Mouse (Mus musculus): ENCODE data around the gene Fancc. TPM values are rescaled to one million over a fixed set of nuclear protein-coding genes. Genes with fewer than 3 reads are reported as not detected.
A peak's percentile ranks its signal among the peaks of the same experiment; 100 is the strongest.
"Not testable (repeated sequence)": the region's sequence is repeated elsewhere in the genome, so short reads cannot be mapped to it uniquely, and the experiment has no call there.

Fancc gene
- polyA plus RNA-seq, 1 experiment from 2014 or later, result 15.8 TPM

- WGBS, result under 1% methylated on average over 75 of the region's 82 CpGs
- no peaks in the 10 kb centered on the region for H3K9me3 ChIP-seq
- peak overlapping the region; percentile 75 for H3K4me3 ChIP-seq
- no peaks in the 10 kb centered on the region for H3K27me3 ChIP-seq (ENCODE audit: insufficient read depth, poor library complexity, severe bottlenecking)
- peak; percentile 99 for DNase-seq (ENCODE audit: low spot score)
- no peaks in the 10 kb centered on the region for H3K36me3 ChIP-seq
- peak overlapping the region; percentile 97 for H3K27ac ChIP-seq
- peaks cover 8% of the 10 kb centered on the region; the same call in 1 of the 2 replicates for H3K4me1 ChIP-seq
These were observed 65.8 kb downstream of the Fancc start for GRCm38 (mm10) chr13:63431030-63431856.

- WGBS, result 0% methylated on average over 4 of the region's 4 CpGs
- peak overlapping the region; percentile 75 for H3K4me3 ChIP-seq
- peaks cover 8% of the 10 kb centered on the region; the same call in 1 of the 2 replicates for H3K4me1 ChIP-seq
- no peaks in the 10 kb centered on the region for H3K27me3 ChIP-seq (ENCODE audit: insufficient read depth, poor library complexity, severe bottlenecking)
- peak overlapping the region; percentile 97 for H3K27ac ChIP-seq
- H3K9me3 ChIP-seq, result no peaks in the 10 kb centered on the region
- peak; percentile 87 for DNase-seq (ENCODE audit: low spot score)
- H3K36me3 ChIP-seq, result no peaks in the 10 kb centered on the region
These were observed 66.4 kb downstream of the Fancc start for GRCm38 (mm10) chr13:63430681-63431029.

- H3K36me3 ChIP-seq, result no peaks in the 10 kb centered on the region
- H3K4me1 ChIP-seq, result peaks cover 8% of the 10 kb centered on the region; the same call in 1 of the 2 replicates
- no peaks in the 10 kb centered on the region for H3K27me3 ChIP-seq (ENCODE audit: insufficient read depth, poor library complexity, severe bottlenecking)
- DNase-seq (ENCODE audit: low spot score), result no peak
- 72% methylated on average over 9 of the region's 9 CpGs for WGBS
- H3K9me3 ChIP-seq, result no peaks in the 10 kb centered on the region
- peak overlapping the region; percentile 97 for H3K27ac ChIP-seq
- H3K4me3 ChIP-seq, result peak overlapping the region; percentile 75
These were observed 66.9 kb downstream of the Fancc start for GRCm38 (mm10) chr13:63430206-63430605.

- not testable (repeated sequence) for H3K27ac ChIP-seq; H3K27me3 ChIP-seq (ENCODE audit: insufficient read depth, poor library complexity, severe bottlenecking); H3K9me3 ChIP-seq; DNase-seq (ENCODE audit: low spot score); H3K4me3 ChIP-seq; H3K4me1 ChIP-seq; H3K36me3 ChIP-seq
- WGBS, result 93% methylated on average over 5 of the region's 5 CpGs
These were observed 68.9 kb downstream of the Fancc start for GRCm38 (mm10) chr13:63428211-63428610.

DNA sequence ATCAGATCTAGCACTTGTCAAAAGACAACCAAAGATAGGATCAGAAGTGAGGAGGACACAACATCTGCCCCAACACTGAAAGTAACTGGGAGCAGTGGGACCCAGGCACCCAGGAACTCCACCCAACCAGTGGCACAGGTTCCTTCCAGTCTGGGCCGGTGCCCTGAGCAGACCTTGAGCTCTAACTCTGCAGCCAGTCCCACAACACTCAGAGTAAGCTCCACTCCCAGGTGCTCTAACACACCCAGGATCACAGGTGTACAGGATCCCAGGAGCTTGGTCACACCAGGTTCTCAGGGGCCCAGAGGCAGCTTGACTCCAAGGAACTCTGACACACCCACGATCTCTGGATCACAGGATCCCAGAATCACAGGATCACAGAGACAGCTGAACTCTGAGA is 74.0 kb downstream of the Fancc start:
- Histone ChIP-seq H3K4me3 (no peak overlapping the region), H3K27me3 (ENCODE audit: insufficient read depth, poor library complexity, severe bottlenecking) (no peaks in the 10 kb centered on the region), H3K27ac (no peak overlapping the region), H3K36me3 (no peaks in the 10 kb centered on the region), H3K4me1 (0 out of 2 replicates have a peak, but pooled peaks cover 3% of the 10 kb centered on the region), H3K9me3 (no peaks in the 10 kb centered on the region)
- DNase-seq (ENCODE audit: low spot score), result no peak
- WGBS, result 93% methylated on average over 2 of the region's 2 CpGs

- Histone ChIP-seq H3K36me3 (no peaks in the 10 kb centered on the region), H3K4me3 (no peak overlapping the region), H3K9me3 (no peaks in the 10 kb centered on the region), H3K27ac (no peak overlapping the region), H3K4me1 (0 out of 2 replicates have a peak, but pooled peaks cover 7% of the 10 kb centered on the region), H3K27me3 (ENCODE audit: insufficient read depth, poor library complexity, severe bottlenecking) (no peaks in the 10 kb centered on the region)
- DNase-seq (ENCODE audit: low spot score), result no peak
These were observed 75.9 kb downstream of the Fancc start for GRCm38 (mm10) chr13:63421225-63421624.

DNA sequence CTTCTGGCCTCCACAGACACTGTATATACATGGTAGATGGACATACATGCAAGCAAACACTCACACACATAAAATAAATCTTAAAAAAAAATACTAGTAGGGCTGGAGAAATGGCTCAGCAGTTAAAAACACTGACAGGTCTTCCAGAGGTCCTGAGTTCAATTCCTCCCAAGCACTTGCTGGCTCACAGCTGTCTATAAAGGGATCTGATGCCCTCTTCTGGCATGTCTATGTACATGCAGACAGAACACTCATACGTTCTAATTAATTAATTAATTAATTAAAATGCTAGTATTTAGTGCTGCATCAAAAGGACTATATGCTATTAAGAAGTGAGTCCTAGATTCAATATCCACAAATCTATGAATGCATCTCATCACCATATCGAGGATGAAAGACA is 78.9 kb downstream of the Fancc start:
- no peak overlapping the region for H3K27ac ChIP-seq
- no peaks in the 10 kb centered on the region for H3K9me3 ChIP-seq
- 82% methylated on average over 2 of the region's 2 CpGs for WGBS
- no peak for DNase-seq (ENCODE audit: low spot score)
- no peaks in the 10 kb centered on the region for H3K27me3 ChIP-seq (ENCODE audit: insufficient read depth, poor library complexity, severe bottlenecking)
- H3K4me3 ChIP-seq, result no peak overlapping the region
- no peaks in the 10 kb centered on the region for H3K36me3 ChIP-seq
- H3K4me1 ChIP-seq, result 0 out of 2 replicates have a peak, but pooled peaks cover 7% of the 10 kb centered on the region

- no peaks in the 10 kb centered on the region for H3K9me3 ChIP-seq
- H3K36me3 ChIP-seq, result no peaks in the 10 kb centered on the region
- WGBS, result 49% methylated on average over 3 of the region's 3 CpGs
- no peak for DNase-seq (ENCODE audit: low spot score)
- no peak overlapping the region for H3K27ac ChIP-seq
- H3K27me3 ChIP-seq (ENCODE audit: insufficient read depth, poor library complexity, severe bottlenecking), result no peaks in the 10 kb centered on the region
- H3K4me3 ChIP-seq, result no peak overlapping the region
- H3K4me1 ChIP-seq, result peaks cover 16% of the 10 kb centered on the region; the same call in 1 of the 2 replicates
These were observed 80.3 kb downstream of the Fancc start for GRCm38 (mm10) chr13:63416824-63417223.

DNA sequence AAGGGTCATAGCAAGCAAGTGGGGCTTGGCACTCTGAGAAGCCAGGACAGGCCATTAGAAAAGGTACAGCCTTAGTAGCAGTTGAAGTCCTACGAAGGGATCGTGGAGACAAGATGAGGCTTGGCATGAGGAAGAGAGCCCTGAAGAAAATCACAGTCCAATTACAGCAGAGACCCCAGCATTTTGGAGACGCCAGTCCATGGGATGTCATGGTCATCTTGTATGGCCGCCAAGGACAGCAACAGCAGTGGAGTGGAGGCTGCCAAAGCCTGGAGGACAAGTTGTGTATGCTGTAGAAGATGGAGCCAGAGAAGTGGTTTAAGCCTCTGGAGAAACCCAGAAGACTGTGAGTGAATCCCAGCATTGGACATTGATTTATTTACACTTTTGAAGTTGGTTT is 84.4 kb downstream of the Fancc start:
- Histone ChIP-seq H3K4me3 (no peak overlapping the region), H3K9me3 (no peaks in the 10 kb centered on the region), H3K4me1 (peaks cover 22% of the 10 kb centered on the region; the same call in 1 of the 2 replicates), H3K27me3 (ENCODE audit: insufficient read depth, poor library complexity, severe bottlenecking) (no peaks in the 10 kb centered on the region), H3K27ac (no peak overlapping the region), H3K36me3 (no peaks in the 10 kb centered on the region)
- DNase-seq (ENCODE audit: low spot score), result no peak
- 88% methylated on average over 4 of the region's 4 CpGs for WGBS

GRCm38 (mm10) chr13:63411310-63412022 is 85.6 kb downstream of the Fancc start:
- no peak for DNase-seq (ENCODE audit: low spot score)
- Histone ChIP-seq H3K27ac (no peak overlapping the region), H3K27me3 (ENCODE audit: insufficient read depth, poor library complexity, severe bottlenecking) (no peaks in the 10 kb centered on the region), H3K4me1 (peaks cover 18% of the 10 kb centered on the region; the same call in 1 of the 2 replicates), H3K9me3 (no peaks in the 10 kb centered on the region), H3K36me3 (no peaks in the 10 kb centered on the region), H3K4me3 (no peak overlapping the region)
- WGBS, result 48% methylated on average over 4 of the region's 4 CpGs

GRCm38 (mm10) chr13:63410578-63411298 is 86.3 kb downstream of the Fancc start:
- Histone ChIP-seq H3K4me1 (peaks cover 18% of the 10 kb centered on the region; the same call in 1 of the 2 replicates), H3K27ac (no peak overlapping the region), H3K9me3 (no peaks in the 10 kb centered on the region), H3K27me3 (ENCODE audit: insufficient read depth, poor library complexity, severe bottlenecking) (no peaks in the 10 kb centered on the region), H3K36me3 (no peaks in the 10 kb centered on the region), H3K4me3 (no peak overlapping the region)
- WGBS, result 58% methylated on average over 9 of the region's 9 CpGs
- DNase-seq (ENCODE audit: low spot score), result no peak

GRCm38 (mm10) chr13:63405151-63405550 is 91.9 kb downstream of the Fancc start:
- no peak for DNase-seq (ENCODE audit: low spot score)
- Histone ChIP-seq H3K4me1 (0 out of 2 replicates have a peak, but pooled peaks cover 4% of the 10 kb centered on the region), H3K36me3 (no peaks in the 10 kb centered on the region), H3K9me3 (no peaks in the 10 kb centered on the region), H3K27ac (no peak overlapping the region), H3K27me3 (ENCODE audit: insufficient read depth, poor library complexity, severe bottlenecking) (no peaks in the 10 kb centered on the region), H3K4me3 (no peak overlapping the region)
- WGBS, result 79% methylated on average over 4 of the region's 4 CpGs
